Mouse (Mus musculus) limb, embryonic 14.5 days (tissue): ENCODE data around the gene Dcaf6. TPM values are rescaled to one million over a fixed set of nuclear protein-coding genes. Genes with fewer than 3 reads are reported as not detected.

Experiments
- ATAC-seq: fragments of 200-750 bp; cut with Nextera tagmentation; 2 replicates; pipeline ENCODE4 v1.8.0; 2017; ENCODE audit warnings: low read depth, moderate number of reproducible peaks, moderate TSS enrichment; ENCODE audit not compliant: low FRiP score
- DNase-seq: peaks from one replicate; pipeline ENCODE4 v3.0.0-alpha.2; 2015; ENCODE audit warnings: low spot score
- H3K27ac ChIP-seq: fragments of 300-500 bp; sonication (generic); replicated peaks from 2 replicates; pipeline ENCODE4 v1.5.1; 2014; ENCODE audit warnings: low read depth, mild to moderate bottlenecking, low read length, moderate library complexity, mixed read lengths
- H3K27me3 ChIP-seq: fragments of 300-500 bp; sonication (generic); 2 replicates; pipeline ENCODE4 v1.6.1; 2014; ENCODE audit warnings: low read length, mixed read lengths; ENCODE audit not compliant: control insufficient read depth, insufficient read depth
- H3K36me3 ChIP-seq: fragments of 300-500 bp; sonication (generic); 2 replicates; pipeline ENCODE4 v1.6.1; 2014; ENCODE audit warnings: mild to moderate bottlenecking, low read length, moderate library complexity, mixed read lengths; ENCODE audit not compliant: control insufficient read depth, insufficient read depth
- H3K4me1 ChIP-seq: fragments of 300-500 bp; sonication (generic); 2 replicates; pipeline ENCODE4 v1.6.1; 2014; ENCODE audit warnings: antibody characterized with exemption, low read length, mixed read lengths; ENCODE audit not compliant: control insufficient read depth, insufficient read depth
- H3K4me2 ChIP-seq: fragments of 300-500 bp; sonication (generic); replicated peaks from 2 replicates; pipeline ENCODE4 v1.6.1; 2014; ENCODE audit warnings: low read depth, mild to moderate bottlenecking, low read length, moderate library complexity; ENCODE audit not compliant: severe bottlenecking
- H3K4me3 ChIP-seq: fragments of 300-500 bp; sonication (generic); replicated peaks from 2 replicates; pipeline ENCODE4 v1.5.1; 2014; ENCODE audit warnings: low read length
- H3K9ac ChIP-seq: fragments of 300-500 bp; sonication (generic); 2 replicates; pipeline ENCODE4 v1.6.1; 2014; ENCODE audit warnings: mild to moderate bottlenecking, low read depth, low read length, moderate library complexity; ENCODE audit not compliant: severe bottlenecking
- H3K9me3 ChIP-seq: fragments of 300-500 bp; sonication (generic); 2 replicates; pipeline ENCODE4 v1.6.1; 2016; ENCODE audit warnings: low read length; ENCODE audit not compliant: control insufficient read depth
- POLR2A ChIP-seq: fragments of 200-500 bp; IDR thresholded peaks from 2 replicates; pipeline ENCODE4 v1.8.0; 2012; ENCODE audit warnings: inconsistent platforms, mild to moderate bottlenecking, moderate library complexity, borderline replicate concordance; ENCODE audit not compliant: insufficient read depth, insufficient read length; ENCODE audit errors: extremely low read depth
- WGBS: fragments of 180-500 bp; shearing (Covaris S2); extraction: QIAGEN DNeasy Blood & Tissue Kit; methylation state at CpG from one replicate; pipeline ENCODE4 v1.1.7; 2014; 5-methylcytosine and 5-hydroxymethylcytosine counted together
- polyA plus RNA-seq, 2 experiments: library from polyadenylated mRNA; depleted of rRNA in 1 of 2; stranded (reverse) in 1 of 2; unstranded in 1 of 2; fragments of >200 nt; fragmentation: Nextera tagmentation in 1 of 2; extraction: Ambion mirVana in 1 of 2; gene quantifications; 2 replicates each; pipeline versions ENCODE4 v1.2.1 to v1.2.3; 2012 to 2014

The Dcaf6 gene
- polyA plus RNA-seq, 2 experiments: 20.7 to 42.9 TPM

- ATAC-seq (no peak), DNase-seq (no peak)
- TF ChIP-seq POLR2A: no peak
- WGBS: 85% methylated on average over 2 of the region's 2 CpGs
- Histone ChIP-seq H3K9ac (no peak overlapping the region), H3K27ac (no peak overlapping the region), H3K36me3 (peaks cover 15% of the 10 kb centered on the region), H3K9me3 (no peaks in the 10 kb centered on the region), H3K27me3 (no peaks in the 10 kb centered on the region), H3K4me1 (no peaks in the 10 kb centered on the region), H3K4me3 (no peak overlapping the region), H3K4me2 (no peak overlapping the region)
Measured at GRCm38 (mm10) chr1:165486108-165486507, 25.8 kb upstream of the Dcaf6 start.

GRCm38 (mm10) chr1:165484688-165485233 lies 24.5 kb upstream of the Dcaf6 start, which contains the start of gene Adcy10:
Adcy10 (plus strand) TSS chr1:165485183.
- no peak within 1 kb of the TSS for H3K4me2 ChIP-seq
- TF ChIP-seq POLR2A: no peak
- no peak within 1 kb of the TSS for H3K27ac ChIP-seq
- WGBS: 88% methylated on average over 8 of the region's 8 CpGs
- no peaks in the 10 kb centered on the region for H3K9me3 ChIP-seq
- H3K9ac ChIP-seq: no peak within 1 kb of the TSS
- ATAC-seq: no peak
- DNase-seq: no peak
- no peaks in the 10 kb centered on the region for H3K27me3 ChIP-seq
- H3K4me3 ChIP-seq: no peak within 1 kb of the TSS
- H3K4me1 ChIP-seq: no peaks in the 10 kb centered on the region
- peaks cover 22% of the 10 kb centered on the region for H3K36me3 ChIP-seq

GRCm38 (mm10) chr1:165471490-165471889 lies 11.2 kb upstream of the Dcaf6 start:
- H3K4me2 ChIP-seq: no peak overlapping the region
- WGBS: 91% methylated on average over 1 of the region's 1 CpGs
- H3K27ac ChIP-seq: no peak overlapping the region
- no peak for ATAC-seq
- no peak for TF ChIP-seq POLR2A
- H3K27me3 ChIP-seq: no peaks in the 10 kb centered on the region
- no peaks in the 10 kb centered on the region for H3K9me3 ChIP-seq
- 0 out of 2 replicates have a peak, but pooled peaks cover 2% of the 10 kb centered on the region for H3K36me3 ChIP-seq
- no peak overlapping the region for H3K4me3 ChIP-seq
- no peak for DNase-seq
- no peak overlapping the region for H3K9ac ChIP-seq
- H3K4me1 ChIP-seq: no peaks in the 10 kb centered on the region

GRCm38 (mm10) chr1:165469717-165470116 lies 9.4 kb upstream of the Dcaf6 start:
- ATAC-seq (no peak), DNase-seq (no peak)
- Histone ChIP-seq H3K4me1 (no peaks in the 10 kb centered on the region), H3K9ac (no peak overlapping the region), H3K27ac (no peak overlapping the region), H3K27me3 (no peaks in the 10 kb centered on the region), H3K4me2 (no peak overlapping the region), H3K9me3 (no peaks in the 10 kb centered on the region), H3K4me3 (no peak overlapping the region), H3K36me3 (no peaks in the 10 kb centered on the region)
- no peak for TF ChIP-seq POLR2A

- Histone ChIP-seq H3K27ac (no peak overlapping the region), H3K4me1 (no peaks in the 10 kb centered on the region), H3K4me3 (no peak overlapping the region), H3K36me3 (no peaks in the 10 kb centered on the region), H3K4me2 (no peak overlapping the region), H3K27me3 (no peaks in the 10 kb centered on the region), H3K9me3 (no peaks in the 10 kb centered on the region), H3K9ac (no peak overlapping the region)
- DNase-seq: no peak
- TF ChIP-seq POLR2A: no peak
- no peak for ATAC-seq
Measured at GRCm38 (mm10) chr1:165468971-165469370, 8.7 kb upstream of the Dcaf6 start.

- Histone ChIP-seq H3K27me3 (no peaks in the 10 kb centered on the region), H3K36me3 (no peaks in the 10 kb centered on the region), H3K9me3 (no peaks in the 10 kb centered on the region), H3K9ac (no peak overlapping the region), H3K4me1 (peaks cover 5% of the 10 kb centered on the region; the same call in 1 of the 2 replicates), H3K4me2 (no peak overlapping the region), H3K27ac (no peak overlapping the region), H3K4me3 (no peak overlapping the region)
- no peak for TF ChIP-seq POLR2A
- DNase-seq (no peak), ATAC-seq (no peak)
- 85% methylated on average over 3 of the region's 3 CpGs for WGBS
Measured at GRCm38 (mm10) chr1:165464574-165464973, 4.3 kb upstream of the Dcaf6 start.
